Mouse (Mus musculus) bone marrow macrophage, adult 2 months (primary cell): ENCODE measurements at regions not wholly inside any gene's neighbourhood (a gene's known extent, or its start where the extent isn't known, plus 50 kb on each side); places are given as distances from the start of the nearest gene placed in this dataset.

Experiments
- CTCF ChIP-seq: IDR thresholded peaks from 2 replicates; pipeline ENCODE4 v1.5.1; 2012; ENCODE audit warnings: low read depth, mild to moderate bottlenecking, low read length, moderate library complexity
- POLR2A ChIP-seq: IDR thresholded peaks from 2 replicates; pipeline ENCODE4 v1.6.1; 2012; ENCODE audit warnings: mild to moderate bottlenecking, low read depth, low read length, borderline replicate concordance

GRCm38 (mm10) chr14:71432364-71432763 lies 832.7 kb upstream of the Fam160b2 start:
- TF ChIP-seq CTCF: no peak
- TF ChIP-seq POLR2A: no peak
